Comparison of ENCODE assay signal across 8 mouse cellular contexts in genomic region chr2:34753811-34754550, GRCm38 (mm10). TPM values are rescaled to one million over a fixed set of nuclear protein-coding genes. Genes with fewer than 3 reads are reported as not detected.
DNase-seq lines count a peak whose midpoint lies in the region.

No protein-coding gene starts in this region.

- peak; percentile 82 for DNase-seq in MEL-GATA-1-ER (ENCODE audit: extremely low read depth, low read depth)
- DNase-seq in cerebellum, adult 8-10 months, result peak; percentile 82
- DNase-seq in forelimb bud, embryonic 11.5 days (ENCODE audit: low read depth, low spot score), result peak; percentile 80
- peak; percentile 90 for DNase-seq in hindbrain, embryonic 10.5 days (ENCODE audit: low spot score)
- peak; percentile 81 to 84 for DNase-seq in layer of hippocampus, postnatal 14 days (ENCODE audit: low spot score in 2 of 2)
- peak; percentile 91 for DNase-seq in lung, postnatal 10 days
- peak; percentile 83 for DNase-seq in ovary, postnatal 14 days (ENCODE audit: low spot score)
- DNase-seq in thymus, postnatal 10 days (ENCODE audit: low spot score in 2 of 2), result peak; percentile 77 to 88

- no peaks in the 10 kb centered on the region for H3K9me3 ChIP-seq in hindbrain, embryonic 10.5 days

- WGBS in hindbrain, embryonic 10.5 days, result 0% methylated on average over 101 of the region's 106 CpGs

- peak overlapping the region; percentile 97 for H3K4me3 ChIP-seq in hindbrain, embryonic 10.5 days

- H3K4me1 ChIP-seq in hindbrain, embryonic 10.5 days (replicated peaks), result peaks cover 24% of the 10 kb centered on the region

- H3K27me3 ChIP-seq in hindbrain, embryonic 10.5 days (ENCODE audit: insufficient read depth, poor library complexity, severe bottlenecking), result no peaks in the 10 kb centered on the region

- no peaks in the 10 kb centered on the region for H3K36me3 ChIP-seq in hindbrain, embryonic 10.5 days

- H3K27ac ChIP-seq in hindbrain, embryonic 10.5 days, result peak overlapping the region; percentile 98

RNA-seq across cellular contexts. Expression of gene Gapvd1, which starts 1.1 kb away (rescaled TPM):
- 90.4 and 94.0 TPM in 2 replicates for polyA plus RNA-seq in hindbrain, embryonic 10.5 days (2016; fragmentation: Nextera tagmentation; extraction: Ambion mirVana)
- 100 to 1,000 TPM; 106 to 107 TPM for total RNA-seq in layer of hippocampus, postnatal 14 days (2021)

RNA-seq across cellular contexts. Expression of gene Hspa5, which starts 17.8 kb away (rescaled TPM):
- polyA plus RNA-seq in hindbrain, embryonic 10.5 days (2016; fragmentation: Nextera tagmentation; extraction: Ambion mirVana), result 614 and 918 TPM in 2 replicates
- total RNA-seq in layer of hippocampus, postnatal 14 days (2021), result 100 to 1,000 TPM; 278 to 351 TPM

RNA-seq across cellular contexts. Expression of gene Rabepk, which starts 45.7 kb away (rescaled TPM):
- 31.5 and 43.0 TPM in 2 replicates for polyA plus RNA-seq in hindbrain, embryonic 10.5 days (2016; fragmentation: Nextera tagmentation; extraction: Ambion mirVana)
- 10 to 100 TPM; 22.7 to 28.5 TPM for total RNA-seq in layer of hippocampus, postnatal 14 days (2021)

Comparison
In these comparisons a context has a peak if more than half of its experiments do, and no peak if none do; other contexts are left out.
1. Peak in every context shown above with its lines: DNase-seq, H3K4me3 ChIP-seq and H3K27ac ChIP-seq.